Mouse (Mus musculus) embryonic fibroblast, embryonic 13.5 days (primary cell): Measurements from ENCODE around the gene Gpr132.

Experiments used
- CTCF ChIP-seq: IDR thresholded peaks from 2 replicates; pipeline ENCODE4 v1.5.1; 2011; ENCODE audit warnings: mild to moderate bottlenecking, control low read depth, low read length, moderate library complexity, borderline replicate concordance; ENCODE audit not compliant: insufficient read depth
- POLR2A ChIP-seq: IDR thresholded peaks from 2 replicates; pipeline ENCODE4 v1.6.1; 2011; ENCODE audit warnings: low read depth, mild to moderate bottlenecking, control low read depth, low read length, moderate library complexity

DNA sequence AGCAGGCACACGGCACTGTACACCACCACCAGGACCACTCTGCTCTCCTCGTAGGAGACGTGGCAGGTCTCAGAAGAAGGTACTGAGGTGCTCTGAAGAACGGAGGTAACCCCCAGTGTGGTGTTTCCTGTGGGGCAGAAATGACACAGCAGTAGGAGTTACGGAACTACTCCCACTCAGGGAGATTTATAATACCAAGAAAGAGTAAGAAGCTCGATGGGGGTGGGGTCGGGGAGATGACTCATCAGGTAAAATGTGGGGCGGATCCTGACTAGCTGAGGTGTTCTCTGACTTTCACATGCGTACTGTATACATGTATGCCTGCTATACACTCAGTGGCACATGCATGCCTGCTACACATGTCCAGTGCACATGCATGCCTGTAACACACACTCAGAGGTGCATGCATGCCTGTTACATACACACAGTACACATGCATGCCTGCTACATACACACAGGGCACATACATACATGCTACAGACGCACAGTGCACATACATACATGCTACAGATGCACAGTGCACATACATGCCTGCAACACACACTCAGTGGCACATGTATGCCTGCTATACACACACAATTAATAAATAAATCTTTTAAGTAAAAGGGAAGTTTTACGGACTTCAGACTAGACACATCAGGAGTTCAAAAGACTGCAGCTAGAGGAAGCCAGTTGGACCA is 14.8 kb downstream of the Gpr132 start:
- TF ChIP-seq CTCF (no peak), POLR2A (no peak)
